Mouse (Mus musculus): ENCODE measurements at regions not wholly inside any gene's neighbourhood (a gene's known extent, or its start where the extent isn't known, plus 50 kb on each side); places are given as distances from the start of the nearest gene placed in this dataset.

GRCm38 (mm10) chrX:4136135-4136534 is 60.2 kb upstream of the Btbd35f28 start:
- DNase-seq: peak; percentile 2

Data from layer of hippocampus, adult 9-11 months (tissue).